Mouse (Mus musculus) telencephalon, adult 2 months (tissue): Measurements from ENCODE around the gene Hnrnpa1.
"Not testable (repeated sequence)": the region's sequence is repeated elsewhere in the genome, so short reads cannot be mapped to it uniquely, and the experiment has no call there.

Source experiments
- DNase-seq: peaks from one replicate; pipeline ENCODE4 v3.0.0-alpha.2; 2011; ENCODE audit warnings: low read depth, low spot score

The Hnrnpa1 gene

GRCm38 (mm10) chr15:103272419-103273279 lies 32.4 kb downstream of the Hnrnpa1 start, which contains the start of gene Copz1:
Gene Copz1, plus strand, starts transcription at chr15:103272714.
- peak; percentile 100 for DNase-seq

GRCm38 (mm10) chr15:103275943-103276342 lies 35.7 kb downstream of the Hnrnpa1 start:
- DNase-seq: not testable (repeated sequence)

GRCm38 (mm10) chr15:103277949-103278348 lies 37.7 kb downstream of the Hnrnpa1 start:
- DNase-seq: no peak

- DNase-seq: no peak
Observed at GRCm38 (mm10) chr15:103279750-103280149, 39.5 kb downstream of the Hnrnpa1 start.

- DNase-seq: no peak
Observed at GRCm38 (mm10) chr15:103280817-103281464, 40.7 kb downstream of the Hnrnpa1 start.

- DNase-seq: no peak
Observed at GRCm38 (mm10) chr15:103281465-103282205, 41.4 kb downstream of the Hnrnpa1 start.

GRCm38 (mm10) chr15:103284066-103284465 lies 43.8 kb downstream of the Hnrnpa1 start:
- DNase-seq: no peak

GRCm38 (mm10) chr15:103284647-103285046 lies 44.4 kb downstream of the Hnrnpa1 start:
- DNase-seq: no peak

- DNase-seq: no peak
Observed at GRCm38 (mm10) chr15:103285778-103286417, 45.7 kb downstream of the Hnrnpa1 start.

- no peak for DNase-seq
Observed at GRCm38 (mm10) chr15:103289600-103289999, 49.4 kb downstream of the Hnrnpa1 start.

GRCm38 (mm10) chr15:103290417-103290816 lies 50.2 kb downstream of the Hnrnpa1 start:
- no peak for DNase-seq

- DNase-seq: no peak
Observed at GRCm38 (mm10) chr15:103290843-103291242, 50.6 kb downstream of the Hnrnpa1 start.

GRCm38 (mm10) chr15:103292673-103293345 lies 52.6 kb downstream of the Hnrnpa1 start:
- no peak for DNase-seq

GRCm38 (mm10) chr15:103293375-103293774 lies 53.1 kb downstream of the Hnrnpa1 start:
- DNase-seq: no peak

- no peak for DNase-seq
Observed at GRCm38 (mm10) chr15:103294649-103295048, 54.4 kb downstream of the Hnrnpa1 start.

GRCm38 (mm10) chr15:103295851-103296250 lies 55.6 kb downstream of the Hnrnpa1 start:
- DNase-seq: no peak
